Mouse (Mus musculus) spleen, adult 2 months (tissue): ENCODE results near the gene Psmb9. TPM values are rescaled to one million over a fixed set of nuclear protein-coding genes. Genes with fewer than 3 reads are reported as not detected.

ENCODE experiments used
- DNase-seq, 2 experiments: peaks; one replicate each; pipeline versions ENCODE4 v3.0.0 to v3.0.0-alpha.2; 2012 to 2021; ENCODE audit warnings: low spot score in 2 of 2, low read depth in 1 of 2
- H3K27ac ChIP-seq: fragments of 200-500 bp; 2 replicates; pipeline ENCODE4 v1.5.1; 2012; ENCODE audit warnings: low read length, inconsistent platforms; ENCODE audit not compliant: insufficient read depth
- H3K27me3 ChIP-seq: fragments of 200-500 bp; 2 replicates; pipeline ENCODE4 v1.6.1; 2012; ENCODE audit warnings: mild to moderate bottlenecking, moderate library complexity, low read length, inconsistent platforms; ENCODE audit not compliant: control insufficient read depth, insufficient read depth
- H3K36me3 ChIP-seq: fragments of 200-500 bp; 2 replicates; pipeline ENCODE4 v1.6.1; 2012; ENCODE audit warnings: mild to moderate bottlenecking, low read length, inconsistent platforms; ENCODE audit not compliant: control insufficient read depth, insufficient read depth
- H3K4me1 ChIP-seq: fragments of 200-500 bp; 2 replicates; pipeline ENCODE4 v1.6.1; 2011; ENCODE audit warnings: inconsistent platforms; ENCODE audit not compliant: control insufficient read depth, insufficient read depth, insufficient read length
- H3K4me3 ChIP-seq: fragments of 200-500 bp; 2 replicates; pipeline ENCODE4 v1.5.1; 2011; ENCODE audit warnings: mild to moderate bottlenecking, inconsistent platforms; ENCODE audit not compliant: insufficient read depth, insufficient read length; ENCODE audit errors: extremely low read depth
- CTCF ChIP-seq: fragments of 200-500 bp; IDR thresholded peaks from 2 replicates; pipeline ENCODE4 v1.5.1; 2011; ENCODE audit warnings: mild to moderate bottlenecking, inconsistent platforms; ENCODE audit not compliant: insufficient read depth, insufficient read length, insufficient replicate concordance; ENCODE audit errors: extremely low read depth
- POLR2A ChIP-seq: fragments of 200-500 bp; IDR thresholded peaks from 2 replicates; pipeline ENCODE4 v1.6.1; 2011; ENCODE audit warnings: low read depth, low read length, inconsistent platforms
- WGBS: fragments of 180-500 bp; shearing (Covaris S2); methylation state at CpG from one replicate; pipeline ENCODE4 v1.1.7; 2018; 5-methylcytosine and 5-hydroxymethylcytosine counted together
- polyA plus RNA-seq: library from polyadenylated mRNA; depleted of rRNA; stranded (reverse); fragments of >200 nt; gene quantifications from 2 replicates; pipeline ENCODE4 v1.2.3, GENCODE M21; 2012

Gene Psmb9
- polyA plus RNA-seq, 1 experiment, result 159 TPM

- Histone ChIP-seq H3K4me1 (peaks cover 39% of the 10 kb centered on the region), H3K4me3 (no peak overlapping the region), H3K27ac (no peak overlapping the region), H3K36me3 (peaks cover 15% of the 10 kb centered on the region), H3K27me3 (no peaks in the 10 kb centered on the region)
- peak in 1 of 2 experiments; percentile 32 for DNase-seq
- TF ChIP-seq CTCF (no peak), POLR2A (no peak)
- 44% methylated on average over 3 of the region's 3 CpGs for WGBS
Measured at GRCm38 (mm10) chr17:34207456-34207855, 19.9 kb upstream of the Psmb9 start.

- Histone ChIP-seq H3K27ac (no peak overlapping the region), H3K4me3 (no peak overlapping the region), H3K36me3 (peaks cover 15% of the 10 kb centered on the region), H3K27me3 (no peaks in the 10 kb centered on the region), H3K4me1 (peaks cover 36% of the 10 kb centered on the region)
- 76% methylated on average over 5 of the region's 5 CpGs for whole genome bisulfite sequencing
- no peak for DNase-seq
- TF ChIP-seq CTCF (no peak), POLR2A (no peak)
Measured at GRCm38 (mm10) chr17:34206731-34207130, 19.2 kb upstream of the Psmb9 start.

GRCm38 (mm10) chr17:34205746-34206176 is 18.2 kb upstream of the Psmb9 start:
- Histone ChIP-seq H3K27ac (peak overlapping the region; percentile 89), H3K4me1 (peaks cover 33% of the 10 kb centered on the region), H3K4me3 (peak overlapping the region; percentile 75), H3K27me3 (no peaks in the 10 kb centered on the region), H3K36me3 (peaks cover 20% of the 10 kb centered on the region)
- peak; percentile 28; the same call in 1 of the 2 replicates for TF ChIP-seq CTCF
- TF ChIP-seq POLR2A, result no peak
- DNase-seq, result peak; percentile 27 to 44
- 11% methylated on average over 9 of the region's 9 CpGs for WGBS

- TF ChIP-seq POLR2A (no peak), CTCF (no peak)
- 6% methylated on average over 18 of the region's 18 CpGs for WGBS
- Histone ChIP-seq H3K4me3 (peak overlapping the region; percentile 75), H3K36me3 (peaks cover 19% of the 10 kb centered on the region), H3K27ac (peak overlapping the region; percentile 89), H3K27me3 (no peaks in the 10 kb centered on the region), H3K4me1 (peaks cover 29% of the 10 kb centered on the region)
- DNase-seq, result peak in 1 of 2 experiments; percentile 28
Measured at GRCm38 (mm10) chr17:34205021-34205745, 17.6 kb upstream of the Psmb9 start.

- peak; percentile 72 to 93 for DNase-seq
- Histone ChIP-seq H3K27ac (peak overlapping the region; percentile 89), H3K4me1 (peaks cover 32% of the 10 kb centered on the region), H3K36me3 (peaks cover 19% of the 10 kb centered on the region), H3K4me3 (peak overlapping the region; percentile 75), H3K27me3 (no peaks in the 10 kb centered on the region)
- under 1% methylated on average over 44 of the region's 44 CpGs for WGBS
- TF ChIP-seq CTCF (peak; percentile 94), POLR2A (peak; percentile 20)
Measured at GRCm38 (mm10) chr17:34204303-34205010, 16.9 kb upstream of the Psmb9 start.

GRCm38 (mm10) chr17:34203444-34203843 is 15.9 kb upstream of the Psmb9 start, which contains the start of gene Tap2:
Gene Tap2 (plus strand): TSS chr17:34203527.
- Histone ChIP-seq H3K4me3 (peak within 1 kb of the TSS; percentile 75; the same call in 1 of the 2 replicates), H3K27me3 (no peaks in the 10 kb centered on the region), H3K4me1 (peaks cover 32% of the 10 kb centered on the region), H3K36me3 (peaks cover 14% of the 10 kb centered on the region), H3K27ac (peak within 1 kb of the TSS; percentile 89)
- DNase-seq, result no peak
- TF ChIP-seq CTCF (0 out of 2 replicates have a peak, but pooled peaks have one; percentile 1), POLR2A (no peak)
- 34% methylated on average over 5 of the region's 5 CpGs for WGBS
